Mouse (Mus musculus) liver, embryonic 14.5 days (tissue): ENCODE measurements around the gene Itfg2. TPM values are rescaled to one million over a fixed set of nuclear protein-coding genes. Genes with fewer than 3 reads are reported as not detected.

Experiments used
- ATAC-seq: fragments of 200-750 bp; cut with Nextera tagmentation; 2 replicates; pipeline ENCODE4 v1.8.0; 2017; ENCODE audit warnings: moderate number of reproducible peaks, mild to moderate bottlenecking, moderate library complexity; ENCODE audit not compliant: insufficient read depth
- DNase-seq, 3 experiments: peaks; one replicate each; pipeline ENCODE4 v3.0.0-alpha.2; 2012 to 2013; ENCODE audit warnings: low read depth in 3 of 3, low spot score in 3 of 3
- H3K27ac ChIP-seq: fragments of 300-500 bp; sonication (generic); 2 replicates; pipeline ENCODE4 v1.5.1; 2014; ENCODE audit warnings: moderate library complexity, mild to moderate bottlenecking, control low read depth, inconsistent platforms
- H3K27me3 ChIP-seq: fragments of 300-500 bp; sonication (generic); 2 replicates; pipeline ENCODE4 v1.6.1; 2014; ENCODE audit warnings: mild to moderate bottlenecking, low read length, moderate library complexity; ENCODE audit not compliant: control insufficient read depth, insufficient read depth
- H3K36me3 ChIP-seq: fragments of 300-500 bp; sonication (generic); replicated peaks from 2 replicates; pipeline ENCODE4 v1.6.1; 2014; ENCODE audit warnings: low read depth; ENCODE audit not compliant: control insufficient read depth, insufficient read depth
- H3K4me1 ChIP-seq, 2 experiments: fragments of 200-500 bp in 1 of 2; fragments of 300-500 bp in 1 of 2; sonication (generic) in 1 of 2; replicated peaks; 2 replicates each; pipeline ENCODE4 v1.6.1; 2012 to 2014; ENCODE audit warnings: antibody characterized with exemption in 1 of 2, inconsistent platforms in 1 of 2, low read length in 1 of 2; ENCODE audit not compliant: control insufficient read depth in 2 of 2, insufficient read depth in 2 of 2
- H3K4me2 ChIP-seq: fragments of 300-500 bp; sonication (generic); 2 replicates; pipeline ENCODE4 v1.6.1; 2014; ENCODE audit warnings: low read depth, mild to moderate bottlenecking, control low read depth, moderate library complexity
- H3K4me3 ChIP-seq, 2 experiments: fragments of 200-500 bp in 1 of 2; fragments of 300-500 bp in 1 of 2; sonication (generic) in 1 of 2; 2 replicates each; pipeline ENCODE4 v1.5.1; 2012 to 2014; ENCODE audit warnings: low read depth in 2 of 2, low read length in 2 of 2, mild to moderate bottlenecking in 2 of 2, control low read depth in 1 of 2, inconsistent platforms in 1 of 2, moderate library complexity in 1 of 2; ENCODE audit not compliant: insufficient read depth in 1 of 2
- H3K9ac ChIP-seq: fragments of 300-500 bp; sonication (generic); replicated peaks from 2 replicates; pipeline ENCODE4 v1.6.1; 2014; ENCODE audit warnings: mild to moderate bottlenecking, control low read depth, moderate library complexity
- H3K9me3 ChIP-seq: fragments of 300-500 bp; sonication (generic); 2 replicates; pipeline ENCODE4 v1.6.1; 2016; ENCODE audit warnings: low read length, mixed read lengths; ENCODE audit not compliant: control insufficient read depth
- CTCF ChIP-seq: IDR thresholded peaks from 2 replicates; pipeline ENCODE4 v1.5.1; 2016; ENCODE audit warnings: antibody characterized with exemption, low read depth, control low read depth
- EP300 ChIP-seq: IDR thresholded peaks from 2 replicates; pipeline ENCODE4 v1.6.1; 2016; ENCODE audit warnings: antibody characterized with exemption, low read depth
- WGBS: fragments of 180-500 bp; shearing (Covaris S2); extraction: QIAGEN DNeasy Blood & Tissue Kit; methylation state at CpG from one replicate; pipeline ENCODE4 v1.1.7; 2014; ENCODE audit not compliant: insufficient replicate concordance; 5-methylcytosine and 5-hydroxymethylcytosine counted together
- polyA plus RNA-seq, 2 experiments: library from polyadenylated mRNA; depleted of rRNA in 1 of 2; stranded (reverse) in 1 of 2; unstranded in 1 of 2; fragments of >200 nt; fragmentation: Nextera tagmentation in 1 of 2; extraction: Ambion mirVana in 1 of 2; gene quantifications; 2 replicates each; pipeline versions ENCODE4 v1.2.1 to v1.2.3; 2012 to 2014

Itfg2 gene
- polyA plus RNA-seq, 2 experiments, result 8.7 to 9.4 TPM

DNA sequence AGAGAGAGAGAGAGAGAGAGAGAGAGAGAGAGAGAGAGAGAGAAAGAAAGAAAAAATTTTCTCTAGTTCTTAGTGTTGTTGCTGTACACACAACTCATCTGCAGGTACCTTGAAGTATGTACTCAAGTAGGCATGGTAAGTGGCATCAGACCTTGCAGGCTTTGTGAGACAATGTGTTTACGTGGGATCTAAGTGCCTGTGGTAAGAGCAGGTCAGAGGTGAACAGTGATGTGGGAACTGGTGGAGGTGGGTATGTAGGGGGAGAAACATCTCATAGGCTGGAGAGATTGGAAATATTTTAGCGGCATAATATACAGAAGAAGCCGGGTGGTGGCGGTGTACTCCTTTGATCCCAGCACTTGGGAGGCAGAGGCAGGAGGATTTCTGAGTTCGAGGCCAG is 2.8 kb upstream of the Itfg2 start:
- DNase-seq, result no peak
- no peaks in the 10 kb centered on the region for H3K27me3 ChIP-seq

DNA sequence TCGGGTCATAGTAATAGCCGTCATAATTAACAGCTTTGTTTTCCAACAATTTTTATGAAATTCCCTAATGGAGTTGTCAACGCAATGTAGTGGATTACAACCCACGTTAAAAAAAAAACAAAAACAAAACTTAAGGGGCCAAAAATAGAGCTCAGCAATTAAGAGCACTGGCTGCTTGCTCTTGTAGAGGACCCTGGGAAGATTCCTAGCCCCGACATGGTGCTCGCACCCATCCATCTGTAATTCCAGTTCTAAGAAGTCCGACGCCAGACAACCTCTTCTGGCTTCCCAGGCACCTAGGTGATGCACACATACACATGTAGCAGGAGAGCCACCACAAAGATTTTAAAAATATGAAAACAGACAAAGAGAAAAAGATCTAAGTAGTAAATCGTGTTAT is 315 bp upstream of the Itfg2 start:
- DNase-seq, result no peak
- Histone ChIP-seq H3K9me3 (no peaks in the 10 kb centered on the region), H3K4me2 (peak overlapping the region; percentile 80), H3K4me1 (peaks cover 0 to 17% of the 10 kb centered on the region in 2 experiments; a peak in 3 of 4 replicates), H3K4me3 (peak overlapping the region; percentile 64 to 92), H3K27ac (no peak overlapping the region; the same call in 1 of the 2 replicates), H3K9ac (peak overlapping the region; percentile 65), H3K36me3 (peaks cover 6% of the 10 kb centered on the region), H3K27me3 (no peaks in the 10 kb centered on the region)
- TF ChIP-seq CTCF (no peak), EP300 (0 out of 2 replicates have a peak, but pooled peaks have one; percentile 3)
- no peak for ATAC-seq
- WGBS, result 15% methylated on average over 9 of the region's 9 CpGs

More for the DNA sequence above, 2.8 kb upstream of the Itfg2 start:
- H3K4me2 ChIP-seq, result no peak overlapping the region
- H3K4me3 ChIP-seq, result no peak overlapping the region
- H3K4me1 ChIP-seq, result peaks cover 0 to 16% of the 10 kb centered on the region in 2 experiments; a peak in 3 of 4 replicates
- H3K9me3 ChIP-seq, result no peaks in the 10 kb centered on the region
- ATAC-seq, result no peak
- no peak overlapping the region for H3K9ac ChIP-seq
- H3K27ac ChIP-seq, result no peak overlapping the region
- 80% methylated on average over 5 of the region's 5 CpGs for WGBS
- TF ChIP-seq CTCF, result no peak
- no peak for TF ChIP-seq EP300
- peaks cover 28% of the 10 kb centered on the region for H3K36me3 ChIP-seq

DNA sequence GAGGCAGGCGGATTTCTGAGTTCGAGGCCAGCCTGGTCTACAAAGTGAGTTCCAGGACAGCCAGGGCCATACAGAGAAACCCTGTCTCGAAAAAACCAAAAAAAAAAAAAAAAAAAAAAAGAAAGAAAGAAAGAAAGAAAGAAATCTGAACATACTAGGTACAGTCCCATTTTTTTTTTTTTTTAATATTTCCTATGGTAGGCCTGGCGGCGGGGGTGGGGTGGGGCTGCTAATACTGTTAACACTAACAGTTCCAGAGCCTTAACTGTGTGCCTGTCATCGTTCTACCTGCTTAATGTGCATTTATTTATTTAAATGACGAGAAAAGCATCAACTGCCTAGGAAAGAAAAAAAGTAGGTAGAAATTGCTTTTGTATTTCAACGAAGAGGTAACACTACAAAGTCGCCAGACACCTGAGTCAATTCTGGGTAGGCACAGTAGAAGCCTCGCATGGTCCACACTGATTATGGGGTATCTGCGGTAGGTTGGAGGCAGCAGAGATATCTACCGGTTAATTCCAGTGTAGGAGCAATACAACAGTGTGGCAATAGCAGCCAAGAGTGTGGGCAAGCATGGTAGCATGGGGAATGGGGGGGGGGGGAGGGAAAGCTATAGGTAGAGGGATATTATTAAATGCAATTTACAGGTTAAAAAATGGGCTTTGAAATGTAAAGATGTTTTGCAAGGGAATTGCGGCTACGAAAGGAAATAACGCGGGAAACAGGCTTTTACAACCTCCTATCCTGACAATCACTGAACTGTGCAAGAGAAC is 1.0 kb downstream of the Itfg2 start:
- Histone ChIP-seq H3K4me1 (peaks cover 0 to 15% of the 10 kb centered on the region in 2 experiments; a peak in 3 of 4 replicates), H3K4me2 (peak overlapping the region; percentile 80), H3K36me3 (peaks cover under 1% of the 10 kb centered on the region; the same call in 1 of the 2 replicates), H3K4me3 (peak overlapping the region; percentile 64 to 92), H3K9ac (peak overlapping the region; percentile 65), H3K9me3 (no peaks in the 10 kb centered on the region), H3K27me3 (no peaks in the 10 kb centered on the region), H3K27ac (peak overlapping the region; percentile 82)
- ATAC-seq, result peak; percentile 76
- WGBS, result 12% methylated on average over 14 of the region's 16 CpGs
- TF ChIP-seq EP300 (peak; percentile 74), CTCF (no peak)
- DNase-seq, result peak; percentile 59 to 66 (median 61)

DNA sequence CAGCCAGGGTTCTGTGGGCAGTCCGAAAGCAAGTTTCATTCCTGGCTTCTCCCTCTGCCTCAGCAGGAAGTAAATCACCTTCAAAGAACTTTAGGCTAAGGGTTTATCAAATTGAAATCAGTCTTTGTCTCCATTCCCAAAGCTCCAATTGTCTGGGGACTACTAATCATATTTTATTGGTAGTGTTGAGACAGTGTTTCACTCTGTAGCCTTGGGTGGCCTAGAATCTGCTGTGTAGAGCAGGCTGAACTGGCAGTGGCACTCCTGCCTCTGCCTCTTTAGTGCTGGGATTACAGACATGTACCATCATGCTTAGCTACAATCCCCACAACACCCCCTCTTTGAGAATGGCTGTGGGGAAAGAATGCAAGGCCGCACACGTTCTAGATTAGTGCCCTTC is 3.3 kb downstream of the Itfg2 start:
- H3K9me3 ChIP-seq, result no peaks in the 10 kb centered on the region
- H3K27ac ChIP-seq, result no peak overlapping the region
- H3K36me3 ChIP-seq, result no peaks in the 10 kb centered on the region
- no peak overlapping the region for H3K9ac ChIP-seq
- H3K4me2 ChIP-seq, result no peak overlapping the region
- peaks cover 0 to 15% of the 10 kb centered on the region in 2 experiments; a peak in 3 of 4 replicates for H3K4me1 ChIP-seq
- no peak overlapping the region for H3K4me3 ChIP-seq
- no peak for TF ChIP-seq EP300
- TF ChIP-seq CTCF, result no peak
- DNase-seq (no peak), ATAC-seq (no peak)
- H3K27me3 ChIP-seq, result no peaks in the 10 kb centered on the region
- WGBS, result 86% methylated on average over 3 of the region's 3 CpGs

DNA sequence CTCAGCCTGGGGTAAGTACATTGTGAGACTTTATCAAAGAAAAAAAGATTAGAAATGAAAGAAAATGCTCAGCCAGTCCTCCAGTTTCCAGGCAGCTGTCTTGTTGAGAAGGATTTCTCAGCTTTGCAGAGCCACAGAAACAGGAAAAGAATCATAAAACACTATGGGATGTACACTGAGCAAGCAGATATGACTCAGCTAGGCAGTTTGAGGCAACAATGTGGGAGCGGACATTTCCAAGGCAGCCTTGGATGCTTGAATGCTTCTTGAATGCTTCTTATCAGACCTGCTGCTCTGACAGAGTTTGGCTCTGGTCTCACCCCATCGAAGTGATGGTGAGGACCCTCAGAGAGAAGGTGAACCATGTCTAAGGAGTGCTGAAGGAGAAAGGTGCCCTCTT is 3.7 kb downstream of the Itfg2 start:
- Histone ChIP-seq H3K4me3 (no peak overlapping the region), H3K27ac (no peak overlapping the region), H3K27me3 (no peaks in the 10 kb centered on the region), H3K4me2 (no peak overlapping the region), H3K4me1 (peaks cover 0 to 15% of the 10 kb centered on the region in 2 experiments; a peak in 3 of 4 replicates), H3K36me3 (no peaks in the 10 kb centered on the region), H3K9ac (no peak overlapping the region), H3K9me3 (no peaks in the 10 kb centered on the region)
- WGBS, result 59% methylated on average over 2 of the region's 2 CpGs
- no peak for ATAC-seq
- DNase-seq, result no peak
- TF ChIP-seq EP300, result no peak
- no peak for TF ChIP-seq CTCF
